Mouse (Mus musculus) kidney, postnatal 14 days (tissue): ENCODE measurements at regions not wholly inside any gene's neighbourhood (a gene's known extent, or its start where the extent isn't known, plus 50 kb on each side); places are given as distances from the start of the nearest gene placed in this dataset.

ENCODE experiments used
- DNase-seq: peaks from one replicate; pipeline ENCODE4 v3.0.0; 2022; ENCODE audit warnings: mixed read lengths

DNA sequence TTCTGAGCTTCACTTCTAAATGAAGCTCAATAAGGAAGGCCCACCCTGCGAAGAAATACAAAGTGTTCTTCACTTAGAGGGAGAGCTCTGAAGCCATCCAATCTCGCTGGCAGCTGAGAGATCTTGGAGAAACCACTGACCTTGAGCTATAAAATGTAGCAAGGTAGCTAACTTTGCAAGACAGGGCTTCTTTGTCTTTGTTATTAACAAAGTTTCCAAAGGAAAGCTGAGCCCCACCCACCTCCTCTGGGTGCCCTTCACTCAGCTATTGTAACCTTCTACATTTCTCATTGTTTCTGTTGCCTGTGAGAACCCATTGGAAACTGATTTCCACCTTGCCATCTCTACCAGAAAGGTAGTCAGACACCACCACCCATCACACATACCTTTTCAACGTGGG is 57.2 kb upstream of the Usp9x start:
- DNase-seq, result no peak

- no peak for DNase-seq
These were observed 58.2 kb upstream of the Usp9x start for GRCm38 (mm10) chrX:13013086-13013485.

DNA sequence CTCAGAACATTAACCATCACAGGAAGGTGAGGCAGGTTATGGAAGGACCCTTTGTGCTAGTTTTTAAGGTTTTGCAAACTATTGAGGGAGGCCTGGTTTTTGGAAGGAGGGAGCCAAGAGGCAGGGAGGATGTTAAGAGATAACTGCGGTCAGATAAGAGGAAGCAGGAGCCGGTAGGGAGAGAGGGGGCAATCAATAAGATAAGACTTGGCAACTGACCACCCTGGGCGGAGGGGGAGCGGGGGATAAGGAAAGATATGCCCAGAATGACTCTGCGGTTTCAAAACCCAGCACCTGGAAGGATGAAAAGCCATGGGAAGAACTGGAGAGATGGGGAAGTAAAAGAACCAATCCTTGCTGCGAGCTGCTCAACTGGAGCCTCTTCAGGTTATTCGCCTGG is 80.5 kb upstream of the Usp9x start:
- DNase-seq, result no peak

DNA sequence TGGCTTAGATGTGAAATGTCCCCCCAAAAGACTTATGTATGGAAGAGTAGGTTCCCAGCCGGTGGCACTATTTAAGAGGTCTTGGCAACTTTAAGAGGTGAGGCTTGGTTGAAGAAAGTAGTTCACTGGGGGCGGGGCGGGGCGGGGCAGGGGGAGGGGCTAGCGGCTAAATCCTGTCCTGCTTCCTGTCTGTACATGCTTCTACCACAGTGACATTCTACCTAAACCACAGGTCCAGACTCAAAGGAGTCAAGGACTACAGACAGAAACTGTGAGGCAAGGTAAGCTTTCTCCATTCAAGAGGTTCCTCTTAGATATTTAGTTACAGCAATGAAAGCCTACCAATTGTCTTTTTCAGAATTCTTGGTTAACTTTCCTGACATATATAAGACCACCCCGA is 93.6 kb upstream of the Usp9x start:
- no peak for DNase-seq

DNA sequence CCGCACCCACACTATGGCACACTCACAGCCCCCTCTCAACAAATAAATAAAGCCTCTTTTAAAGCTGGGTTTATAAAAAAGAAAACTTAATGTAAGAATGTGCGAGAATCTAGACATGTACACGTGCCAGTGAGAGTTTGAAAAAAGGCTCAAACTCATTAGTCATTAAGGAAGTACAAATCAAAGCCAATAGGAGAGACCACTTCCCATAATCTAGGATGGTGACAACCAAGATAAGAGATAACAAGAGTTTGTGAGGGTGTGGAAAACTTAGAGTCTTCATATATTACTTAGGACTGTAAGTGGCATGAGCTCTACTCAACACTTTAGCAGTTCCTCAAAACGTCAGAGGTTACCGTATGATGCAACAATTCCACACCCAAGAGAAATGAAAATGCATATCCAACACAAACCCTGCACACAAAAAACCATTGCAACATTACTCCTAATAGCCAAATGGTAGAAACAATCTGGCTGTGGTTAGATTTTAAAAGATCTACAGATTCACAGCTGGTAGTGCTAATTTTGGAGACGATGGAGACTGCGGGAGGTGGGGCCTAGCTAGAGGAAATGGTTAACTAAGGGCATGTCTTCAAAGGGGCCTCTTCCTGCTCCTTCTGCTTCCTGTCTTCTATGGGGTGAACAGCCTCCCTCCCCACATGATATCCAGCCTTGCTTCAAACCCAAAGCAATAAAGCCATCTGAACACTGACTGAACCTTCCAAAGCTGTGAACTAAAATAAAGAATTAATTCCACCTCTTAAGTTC is 102.1 kb upstream of the Usp9x start:
- no peak for DNase-seq

GRCm38 (mm10) chrX:12959467-12960314 is 111.6 kb upstream of the Usp9x start:
- DNase-seq, result peak; percentile 2

DNA sequence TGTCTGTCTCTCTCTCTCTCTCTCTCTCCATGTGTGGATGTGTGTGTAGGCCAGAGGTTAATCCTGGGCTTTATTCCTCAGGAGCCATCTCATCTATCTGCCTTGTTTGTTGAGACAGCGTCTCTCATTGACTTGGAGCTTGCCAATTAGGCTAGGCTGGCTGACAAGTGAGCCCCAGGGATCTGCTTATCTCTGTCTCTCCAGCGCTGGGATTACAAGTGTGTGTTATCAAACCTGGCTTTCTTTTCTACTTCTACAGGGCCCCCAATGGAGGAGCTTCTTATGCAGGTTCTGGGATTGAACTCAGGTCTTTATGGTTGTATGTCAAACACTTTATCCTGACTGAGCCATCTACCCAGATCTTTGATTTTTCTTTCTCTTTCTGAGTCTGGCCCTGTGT is 112.4 kb upstream of the Usp9x start:
- DNase-seq, result no peak

GRCm38 (mm10) chrX:12950928-12951660 is 120.2 kb upstream of the Usp9x start:
- peak; percentile 41 for DNase-seq

- no peak for DNase-seq
These were observed 128.8 kb upstream of the Usp9x start for GRCm38 (mm10) chrX:12942451-12942850.

DNA sequence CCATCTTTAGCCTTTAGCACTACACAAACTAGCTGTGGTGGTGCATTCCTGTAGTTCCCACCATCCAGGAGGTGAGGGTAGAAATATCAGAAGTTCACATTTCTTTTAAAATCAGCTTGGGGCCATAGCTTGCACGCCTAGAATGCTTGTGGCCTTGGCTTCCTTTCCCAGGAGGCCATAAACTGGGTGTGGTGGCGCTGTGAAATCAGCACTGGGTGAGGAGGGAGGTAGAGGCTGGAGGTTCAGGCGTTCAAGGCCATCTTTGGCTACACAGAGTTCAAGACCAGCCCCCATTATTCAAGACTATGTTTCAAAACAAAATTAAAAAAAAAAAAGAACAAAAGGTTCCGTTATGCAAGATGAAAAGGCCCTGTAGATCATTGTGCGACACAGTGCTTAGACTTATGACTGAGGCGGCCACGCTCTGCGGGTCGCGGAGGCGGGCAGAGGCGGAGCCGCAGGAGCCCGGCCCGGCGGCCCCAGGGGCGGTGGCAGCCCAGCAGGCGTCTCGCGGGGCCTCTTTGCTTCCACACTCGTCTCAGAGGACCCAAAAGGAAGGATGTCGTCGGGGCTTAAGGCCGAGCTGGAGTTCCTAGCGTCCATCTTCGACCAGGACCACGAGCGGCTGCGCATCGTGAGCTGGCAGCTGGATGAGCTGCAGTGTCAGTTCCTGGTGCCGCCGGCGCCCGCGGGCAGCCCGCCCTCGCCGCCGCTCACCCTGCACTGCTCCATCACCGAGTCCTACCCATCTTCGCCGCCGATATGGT is 134.7 kb upstream of the Usp9x start:
- peak; percentile 28 for DNase-seq

DNA sequence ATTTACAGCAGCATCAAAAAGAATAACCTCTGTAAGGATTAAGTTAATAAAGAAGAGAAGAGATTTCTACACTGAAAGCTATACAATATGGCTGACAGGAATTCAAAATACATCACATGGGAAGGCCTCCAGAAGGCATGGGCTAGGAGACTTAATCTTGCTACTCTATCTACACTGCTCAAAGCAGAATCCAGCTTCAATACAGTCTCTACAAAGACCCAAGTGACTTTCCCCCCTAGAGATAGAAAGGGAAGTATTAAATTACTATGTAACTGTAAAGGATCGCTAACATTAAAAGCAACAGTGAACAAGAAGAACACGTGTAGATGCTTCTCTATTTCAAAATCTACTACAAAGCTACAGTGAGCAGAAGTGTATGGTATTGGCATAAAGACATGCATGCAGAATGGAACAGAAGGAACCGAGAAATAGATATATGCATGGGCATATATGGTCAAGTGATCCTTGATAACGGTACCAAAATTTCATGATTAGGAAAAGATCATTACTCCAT is 137.9 kb upstream of the Usp9x start:
- DNase-seq, result no peak

DNA sequence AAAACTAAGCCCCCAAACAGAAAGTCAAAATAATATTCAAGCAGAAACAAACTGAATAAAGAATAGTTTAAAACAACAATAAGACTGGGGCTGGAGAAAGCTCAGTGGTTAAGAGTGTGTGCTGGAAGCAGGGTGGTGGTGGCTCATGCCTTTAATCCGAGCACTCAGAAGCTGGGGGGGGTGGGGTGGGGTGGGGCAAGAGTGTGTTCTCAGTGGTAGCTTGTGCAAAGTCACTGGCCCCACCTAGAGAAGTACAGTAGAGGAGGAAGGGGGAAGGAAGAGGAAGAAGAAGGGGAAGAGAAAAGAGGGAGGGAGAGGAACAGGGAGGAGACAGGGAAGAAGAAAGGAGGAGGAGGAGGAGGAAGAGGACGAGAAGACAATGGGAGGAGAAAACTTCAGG is 141.1 kb upstream of the Usp9x start:
- DNase-seq, result no peak

DNA sequence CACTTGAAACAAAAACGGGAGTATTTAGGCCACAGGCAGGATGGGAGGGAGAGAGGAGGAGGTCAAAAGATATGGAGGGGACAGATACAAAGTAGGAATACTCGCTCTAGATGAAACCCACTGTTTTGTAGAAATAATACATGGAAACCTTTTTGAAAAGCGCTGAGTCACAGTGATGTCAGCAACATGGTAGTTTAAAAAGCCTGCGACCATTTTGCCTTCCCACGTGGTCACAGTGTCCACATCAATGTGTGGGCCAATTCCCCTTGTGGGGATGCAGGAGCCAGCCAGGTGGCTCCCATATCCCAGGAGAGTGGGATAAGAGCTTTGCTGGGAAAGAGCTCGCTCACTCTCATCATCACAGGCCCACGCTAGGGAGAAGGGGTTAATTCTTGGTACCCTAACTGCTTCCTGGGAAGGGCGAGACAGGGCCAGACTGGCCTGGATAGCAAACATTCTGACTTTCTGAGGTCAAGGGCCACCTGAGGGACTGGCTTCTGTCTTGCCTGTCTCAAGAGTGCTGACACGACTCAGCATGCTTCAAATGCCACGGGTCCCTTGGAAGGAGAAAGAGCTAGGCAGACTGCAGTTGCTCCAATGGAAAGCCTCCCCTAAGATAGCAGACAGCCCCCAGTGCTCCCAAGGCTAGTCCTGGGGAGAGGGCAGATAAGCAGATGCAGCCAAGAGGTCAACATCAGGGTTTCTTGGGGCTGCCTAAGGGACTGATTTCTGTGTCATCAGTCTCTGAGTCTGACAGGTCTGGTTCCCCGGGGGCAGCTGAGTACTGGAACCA is 143.3 kb upstream of the Usp9x start:
- no peak for DNase-seq

DNA sequence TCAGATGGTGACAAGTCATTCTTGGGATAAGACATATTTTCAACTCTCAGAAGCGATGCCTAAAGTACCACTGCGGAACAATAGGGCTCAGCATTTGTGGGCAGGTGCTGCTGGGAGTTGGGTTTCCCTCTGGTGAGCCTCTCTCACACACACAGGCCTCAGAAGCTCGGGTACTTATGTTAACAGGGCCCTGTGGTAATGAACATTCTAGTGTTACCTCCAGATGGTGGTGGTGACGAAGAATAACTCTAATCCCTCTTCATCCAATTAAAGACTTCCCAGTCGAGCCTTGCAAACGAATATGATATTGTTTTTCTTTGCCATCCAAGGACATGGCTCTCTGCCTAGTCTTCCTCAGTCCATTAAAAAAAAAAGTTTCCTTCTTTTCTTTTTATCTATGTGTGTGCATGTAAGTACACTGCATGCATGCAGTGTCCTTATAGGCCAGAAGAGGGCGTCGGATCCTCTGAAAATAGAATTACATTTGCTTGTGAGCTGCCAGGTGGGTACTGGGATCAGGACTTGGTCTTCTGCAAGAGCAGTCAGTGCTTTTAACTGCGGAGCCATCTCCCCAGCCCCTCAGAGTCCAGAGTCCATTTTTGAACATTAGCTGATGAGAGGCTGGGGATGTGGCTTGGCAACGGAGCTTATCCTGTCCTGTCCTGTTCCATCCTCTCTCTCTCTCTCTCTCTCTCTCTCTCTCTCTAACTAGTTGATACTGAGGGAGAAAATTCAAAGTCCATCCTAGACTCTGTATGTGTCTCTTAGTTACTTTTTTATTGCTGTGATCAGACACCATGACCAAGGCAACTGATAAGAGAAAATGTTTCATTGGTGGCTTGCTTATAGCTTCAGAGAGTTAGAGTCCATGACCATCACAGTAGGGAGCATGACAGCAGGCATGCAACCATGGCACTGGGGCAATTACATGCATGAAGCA is 146.3 kb upstream of the Usp9x start:
- DNase-seq, result no peak

- DNase-seq, result no peak
These were observed 151.7 kb upstream of the Usp9x start for GRCm38 (mm10) chrX:12919576-12919975.

DNA sequence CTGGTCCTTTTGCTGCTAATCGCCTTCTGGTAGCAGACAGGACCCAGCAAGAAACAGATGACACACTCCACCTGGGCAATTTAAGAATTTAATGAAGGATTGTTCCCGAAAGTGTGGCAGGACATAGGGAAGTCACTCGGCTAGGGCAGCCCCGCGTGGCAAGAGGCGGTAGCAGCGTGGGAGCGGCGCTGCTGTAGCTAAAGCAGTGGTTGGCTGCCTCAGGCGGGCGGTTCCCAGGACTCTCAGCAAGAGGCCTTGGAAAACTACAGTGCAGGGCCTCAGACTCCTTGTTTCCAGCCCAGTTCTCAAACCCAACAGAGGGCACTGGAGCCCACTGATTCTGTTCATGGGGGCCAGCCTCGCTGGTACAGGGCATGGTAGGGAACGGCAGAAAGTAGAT is 154.2 kb upstream of the Usp9x start:
- DNase-seq, result peak; percentile 43

DNA sequence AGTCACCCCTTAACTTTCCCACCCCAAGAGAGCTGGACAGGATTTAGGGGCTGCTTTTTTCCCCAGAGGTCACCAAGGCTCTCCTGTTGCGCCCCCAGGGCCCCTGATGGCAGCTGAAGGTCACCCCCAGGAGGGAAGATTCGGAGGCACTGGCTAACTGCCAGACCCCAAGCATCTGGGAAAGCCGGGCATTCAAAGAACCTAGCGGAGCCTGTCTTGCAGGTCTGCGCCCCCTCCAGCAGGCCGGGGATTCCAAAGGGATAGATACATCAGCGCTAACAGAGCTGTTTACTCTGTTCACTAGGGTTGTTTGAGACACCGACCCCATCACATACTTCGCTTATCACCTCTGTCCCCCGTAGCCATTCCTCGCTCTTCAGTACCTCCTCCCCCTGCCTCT is 154.6 kb upstream of the Usp9x start:
- peak; percentile 14 for DNase-seq

- no peak for DNase-seq
These were observed 138.4 kb upstream of the Med14 start for GRCm38 (mm10) chrX:12900256-12900655.

DNA sequence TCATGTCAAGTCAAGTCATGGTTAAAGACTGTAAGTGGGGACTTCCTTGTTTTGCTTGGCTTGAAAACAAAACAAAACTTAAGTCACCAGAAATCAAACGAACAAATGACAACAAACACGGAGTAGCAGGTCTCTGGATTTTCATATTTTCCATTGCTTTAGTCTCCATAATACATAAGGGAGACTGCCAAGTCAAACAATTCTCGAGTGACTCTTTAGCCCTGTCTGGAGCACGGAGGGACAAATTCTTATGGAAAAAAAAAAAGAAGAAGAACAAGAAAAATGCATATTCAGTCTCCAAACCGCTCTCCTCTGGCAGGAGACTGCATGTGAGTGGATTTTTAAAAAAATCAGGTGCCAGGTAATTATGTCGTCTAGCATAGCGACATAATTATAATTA is 129.6 kb upstream of the Med14 start:
- no peak for DNase-seq

- DNase-seq, result no peak
These were observed 127.6 kb upstream of the Med14 start for GRCm38 (mm10) chrX:12889482-12889808.
